Comparison of ENCODE assay signal across 8 mouse cellular contexts in the genomic region with DNA sequence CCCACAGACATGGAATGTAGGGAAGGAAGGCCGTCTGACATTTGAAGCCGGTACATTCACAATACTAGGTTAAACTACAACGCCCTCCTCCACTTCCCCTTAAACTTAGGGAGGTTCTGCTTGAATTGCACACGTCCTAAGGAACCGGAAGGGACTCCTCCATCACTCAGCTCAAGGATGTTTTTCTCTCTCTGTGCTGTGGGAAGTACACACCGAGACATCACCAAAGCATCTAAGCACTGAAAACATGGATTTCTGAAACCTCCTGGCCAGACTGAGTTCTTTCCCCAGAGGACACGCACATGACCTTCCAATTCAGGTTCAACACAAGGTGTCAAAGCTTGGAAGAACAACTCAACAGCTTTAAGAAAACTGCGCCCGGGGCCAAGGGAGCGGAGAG. TPM values are rescaled to one million over a fixed set of nuclear protein-coding genes. Genes with fewer than 3 reads are reported as not detected.
A peak's percentile ranks its signal among the peaks of the same experiment; 100 is the strongest.
DNase-seq lines count a peak whose midpoint lies in the region; ATAC-seq and TF ChIP-seq lines count a peak whose summit lies in the region.

No protein-coding gene starts in this region.

- H3K9ac ChIP-seq in ES-E14 (ENCODE audit: insufficient read depth, low read depth, low read length, poor library complexity, severe bottlenecking), result peak overlapping the region; percentile 97
- H3K9ac ChIP-seq in intestine, embryonic 14.5 days (ENCODE audit: low read length), result peak overlapping the region; percentile 95
- H3K9ac ChIP-seq in stomach, postnatal 0 days (ENCODE audit: low read length), result peak overlapping the region; percentile 96

- H3K36me3 ChIP-seq in ES-E14 (ENCODE audit: control insufficient read depth, insufficient read depth, low read length, poor library complexity, severe bottlenecking), result no peaks in the 10 kb centered on the region; the same call in 1 of the 2 replicates
- no peaks in the 10 kb centered on the region for H3K36me3 ChIP-seq in intestine, embryonic 14.5 days (ENCODE audit: control insufficient read depth, insufficient read depth, low read length)
- H3K36me3 ChIP-seq in stomach, postnatal 0 days (ENCODE audit: control insufficient read depth, insufficient read depth, low read length), result no peaks in the 10 kb centered on the region

- WGBS in intestine, embryonic 14.5 days, result under 1% methylated on average over 10 of the region's 10 CpGs
- under 1% methylated on average over 10 of the region's 10 CpGs for WGBS in stomach, postnatal 0 days

- H3K27me3 ChIP-seq in intestine, embryonic 14.5 days (replicated peaks; ENCODE audit: control insufficient read depth, insufficient read depth, low read length), result no peaks in the 10 kb centered on the region
- H3K27me3 ChIP-seq in stomach, postnatal 0 days (ENCODE audit: control insufficient read depth, insufficient read depth, low read length), result no peaks in the 10 kb centered on the region

- in situ Hi-C loops in ES-E14 (cut with MboI; ENCODE audit: low sequenced_read_pairs in 2 of 2, unreplicated experiment in 2 of 2), result no loop called here

- H3K27ac ChIP-seq in ES-E14 (ENCODE audit: insufficient read depth, low read depth, low read length, poor library complexity, severe bottlenecking), result no peak overlapping the region
- peak overlapping the region; percentile 73; the same call in 1 of the 2 replicates for H3K27ac ChIP-seq in intestine, embryonic 14.5 days (ENCODE audit: low read depth)
- peak overlapping the region; percentile 86 for H3K27ac ChIP-seq in stomach, postnatal 0 days (replicated peaks)

- ATAC-seq in erythroblast, adult 5-6 weeks (replicated peaks; ENCODE audit: low FRiP score, poor library complexity, severe bottlenecking), result peak; percentile 34
- ATAC-seq in intestine, embryonic 14.5 days (replicated peaks; ENCODE audit: low FRiP score, low TSS enrichment, low read depth), result no peak
- no peak for ATAC-seq in stomach, postnatal 0 days (ENCODE audit: low FRiP score, low TSS enrichment)

- no peaks in the 10 kb centered on the region for H3K9me3 ChIP-seq in ES-E14 (ENCODE audit: control insufficient read depth, insufficient read depth, low read depth, low read length)
- no peaks in the 10 kb centered on the region for H3K9me3 ChIP-seq in intestine, embryonic 14.5 days (ENCODE audit: control insufficient read depth, low read length)
- no peaks in the 10 kb centered on the region for H3K9me3 ChIP-seq in stomach, postnatal 0 days (ENCODE audit: control insufficient read depth, low read length)

- no peak for TF ChIP-seq CTCF in stomach, postnatal 0 days (IDR thresholded peaks at IDR 0.05; ENCODE audit: low read depth)

- H3K4me3 ChIP-seq in ES-E14 (ENCODE audit: insufficient read depth in 1 of 2, low read depth in 1 of 2, low read length in 2 of 2, poor library complexity in 1 of 2, severe bottlenecking in 1 of 2), result peak overlapping the region; percentile 95 to 96
- peak overlapping the region; percentile 68 for H3K4me3 ChIP-seq in intestine, embryonic 14.5 days (ENCODE audit: low read depth, low read length)
- H3K4me3 ChIP-seq in stomach, postnatal 0 days (ENCODE audit: low read depth, low read length), result peak overlapping the region; percentile 99

- DNase-seq in 416B (ENCODE audit: low read depth), result peak; percentile 66
- DNase-seq in ES-E14 (ENCODE audit: low read depth, low spot score), result peak; percentile 16
- peak; percentile 65 for DNase-seq in intestine, embryonic 14.5 days (ENCODE audit: low spot score)
- peak; percentile 23 for DNase-seq in lung, postnatal 25 days (ENCODE audit: low spot score)
- DNase-seq in stomach, postnatal 0 days (ENCODE audit: low spot score), result peak; percentile 19
- no peak for DNase-seq in cerebellum, adult 9-10 months
- DNase-seq in layer of hippocampus, adult 9-10 months (ENCODE audit: low spot score), result no peak

- peak overlapping the region; percentile 71 for H3K4me2 ChIP-seq in intestine, embryonic 14.5 days (ENCODE audit: low read length)
- peak overlapping the region; percentile 85 for H3K4me2 ChIP-seq in stomach, postnatal 0 days (replicated peaks; ENCODE audit: low read depth)

- no peak for TF ChIP-seq EP300 in stomach, postnatal 0 days (optimal IDR thresholded peaks at IDR 0.05)

- H3K4me1 ChIP-seq in ES-E14 (ENCODE audit: control insufficient read depth in 2 of 2, insufficient read depth in 2 of 2, low read length in 2 of 2, poor library complexity in 1 of 2), result peaks cover 0 to 10% of the 10 kb centered on the region in 2 experiments; a peak in 3 of 4 replicates
- H3K4me1 ChIP-seq in intestine, embryonic 14.5 days (replicated peaks; ENCODE audit: control insufficient read depth, insufficient read depth, low read length), result peaks cover 16% of the 10 kb centered on the region
- 0 out of 2 replicates have a peak, but pooled peaks cover 7% of the 10 kb centered on the region for H3K4me1 ChIP-seq in stomach, postnatal 0 days (replicated peaks; ENCODE audit: control insufficient read depth, insufficient read depth)

TF ChIP-seq in ES-E14, 5 proteins besides CTCF, POLR2A, EP300 and RAD21:
- TF ChIP-seq ZNF384 (IDR thresholded peaks at IDR 0.05; ENCODE audit: low read depth, low read length) (no peak), ZC3H11A (IDR thresholded peaks at IDR 0.05; ENCODE audit: borderline replicate concordance, low read depth, low read length) (no peak), MAFK (IDR thresholded peaks at IDR 0.05; ENCODE audit: insufficient read depth, low read depth, low read length) (no peak), HCFC1 (IDR thresholded peaks at IDR 0.05; ENCODE audit: borderline replicate concordance, insufficient read depth, low read length) (no peak), CHD2 (IDR thresholded peaks at IDR 0.05; ENCODE audit: low read depth, low read length) (no peak)

RNA-seq across cellular contexts. Expression of a gene that starts 1.0 kb away (rescaled TPM):
- 57.9 and 84.2 TPM in 2 replicates for total RNA-seq in ES-E14 (2012; rRNA removed)
- total RNA-seq in erythroblast, adult 5-6 weeks (2015; ENCODE audit: low replicate concordance), result 44.6 and 45.1 TPM in 2 replicates
- total RNA-seq in erythroblast, adult 5-6 weeks (2017; ENCODE audit: low replicate concordance), result 35.4 and 44.0 TPM in 2 replicates
- 157 and 166 TPM in 2 replicates for polyA plus RNA-seq in intestine, embryonic 14.5 days (2014; fragmentation: Nextera tagmentation; extraction: Ambion mirVana)
- polyA plus RNA-seq in stomach, postnatal 0 days (2015; fragmentation: Nextera tagmentation; extraction: Ambion mirVana), result 60.2 and 64.5 TPM in 2 replicates

RNA-seq across cellular contexts. Expression of a gene that starts 30.5 kb away (rescaled TPM):
- total RNA-seq in ES-E14 (2012; rRNA removed), result 13.0 and 16.2 TPM in 2 replicates
- 3.5 and 11.5 TPM in 2 replicates for total RNA-seq in erythroblast, adult 5-6 weeks (2015; ENCODE audit: low replicate concordance)
- 12.4 and 13.5 TPM in 2 replicates for total RNA-seq in erythroblast, adult 5-6 weeks (2017; ENCODE audit: low replicate concordance)
- polyA plus RNA-seq in intestine, embryonic 14.5 days (2014; fragmentation: Nextera tagmentation; extraction: Ambion mirVana), result 17.3 and 17.7 TPM in 2 replicates
- 11.2 and 11.8 TPM in 2 replicates for polyA plus RNA-seq in stomach, postnatal 0 days (2015; fragmentation: Nextera tagmentation; extraction: Ambion mirVana)

Comparison
In these comparisons a context has a peak if more than half of its experiments do, and no peak if none do; other contexts are left out.
1. DNase-seq: peak in 416B (single experiment), ES-E14 (single experiment), intestine, embryonic 14.5 days (single experiment), lung, postnatal 25 days (single experiment) and stomach, postnatal 0 days (single experiment); none in cerebellum, adult 9-10 months (single experiment) and layer of hippocampus, adult 9-10 months (single experiment).
2. Peak in every context shown above with its lines, with median percentiles within 50 percentile points of each other: H3K4me3 ChIP-seq and H3K9ac ChIP-seq.